Mouse (Mus musculus): ENCODE results near the gene Osbpl3. TPM values are rescaled to one million over a fixed set of nuclear protein-coding genes. Genes with fewer than 3 reads are reported as not detected.

Gene Osbpl3
- total RNA-seq, 1 experiment from 2014 or later: 13.9 TPM

Other genes starting within 250 kb of the Osbpl3 start
- gene Gsdme, start 192.3 kb downstream of the Osbpl3 start, total RNA-seq (2017): 10.1 and 19.9 TPM in 2 replicates
- gene Cycs, start 110.3 kb upstream of the Osbpl3 start, total RNA-seq (2017): 71.9 and 119 TPM in 2 replicates
- gene 4921507P07Rik, start 140.4 kb upstream of the Osbpl3 start, total RNA-seq (2017): 0.81 and 1.5 TPM in 2 replicates
- gene Npvf, start 198.2 kb upstream of the Osbpl3 start, total RNA-seq (2017): not detected in 2 replicates

Data from hematopoietic stem cell, adult 5-6 weeks (primary cell).